Mouse (Mus musculus): Measurements from ENCODE around the gene Sema4d. TPM values are rescaled to one million over a fixed set of nuclear protein-coding genes. Genes with fewer than 3 reads are reported as not detected.
"Not testable (repeated sequence)": the region's sequence is repeated elsewhere in the genome, so short reads cannot be mapped to it uniquely, and the experiment has no call there.

Sema4d gene
- polyA plus RNA-seq, 1 experiment, result 0.56 TPM

DNA sequence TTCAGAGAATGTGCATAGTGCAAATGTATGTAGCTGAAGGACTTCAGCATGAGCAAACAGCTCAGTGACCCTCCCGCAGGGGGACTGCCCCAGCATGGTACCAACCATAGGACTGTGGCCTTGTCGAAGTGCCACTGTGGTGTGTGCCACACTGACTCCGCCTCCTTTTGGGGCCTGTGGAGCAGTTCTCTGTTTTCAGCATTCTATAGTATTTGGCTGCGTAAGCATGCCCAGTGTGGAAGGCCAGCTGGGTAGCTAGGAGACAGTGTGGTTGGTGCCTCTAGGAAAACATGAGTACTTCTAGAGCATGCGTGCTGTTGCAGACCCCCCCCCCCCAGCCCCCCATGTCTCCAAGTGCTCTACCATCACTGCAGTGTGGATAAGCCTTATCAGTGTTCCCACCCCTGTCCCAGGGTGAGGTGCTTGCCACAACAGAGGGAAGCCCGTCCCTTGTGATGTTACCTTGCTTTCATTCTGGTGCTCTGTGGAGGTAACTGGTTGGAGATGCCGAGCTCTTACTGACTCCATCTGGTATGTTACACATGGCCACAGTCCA, 115.8 kb downstream of the Sema4d start:
- H3K4me3 ChIP-seq (replicated peaks), result no peak overlapping the region
- no peaks in the 10 kb centered on the region for H3K27me3 ChIP-seq (ENCODE audit: control insufficient read depth)
- H3K9me3 ChIP-seq (ENCODE audit: control insufficient read depth, low read length), result no peaks in the 10 kb centered on the region
- H3K4me1 ChIP-seq (ENCODE audit: control insufficient read depth), result peaks cover 41% of the 10 kb centered on the region
- no peak for TF ChIP-seq TAL1 (IDR thresholded peaks at IDR 0.05; ENCODE audit: low read length)
- no peak for TF ChIP-seq GATA1 (IDR thresholded peaks at IDR 0.05; ENCODE audit: low read length)
- peaks cover 100% of the 10 kb centered on the region for H3K36me3 ChIP-seq (ENCODE audit: control insufficient read depth)

- TF ChIP-seq TAL1 (IDR thresholded peaks at IDR 0.05; ENCODE audit: low read length), result no peak
- no peak for TF ChIP-seq GATA1 (IDR thresholded peaks at IDR 0.05; ENCODE audit: low read length)
- Histone ChIP-seq H3K9me3 (ENCODE audit: control insufficient read depth, low read length) (no peaks in the 10 kb centered on the region), H3K27me3 (ENCODE audit: control insufficient read depth) (no peaks in the 10 kb centered on the region), H3K4me3 (replicated peaks) (no peak overlapping the region), H3K36me3 (ENCODE audit: control insufficient read depth) (peaks cover 98% of the 10 kb centered on the region), H3K4me1 (ENCODE audit: control insufficient read depth) (peaks cover 41% of the 10 kb centered on the region)
Observed at GRCm38 (mm10) chr13:51677041-51677440, 116.5 kb downstream of the Sema4d start.

- peaks cover 97% of the 10 kb centered on the region for H3K36me3 ChIP-seq (ENCODE audit: control insufficient read depth)
- H3K4me1 ChIP-seq (ENCODE audit: control insufficient read depth), result peaks cover 41% of the 10 kb centered on the region
- H3K27me3 ChIP-seq (ENCODE audit: control insufficient read depth), result no peaks in the 10 kb centered on the region
- no peaks in the 10 kb centered on the region for H3K9me3 ChIP-seq (ENCODE audit: control insufficient read depth, low read length)
- no peak for TF ChIP-seq TAL1 (IDR thresholded peaks at IDR 0.05; ENCODE audit: low read length)
- no peak for TF ChIP-seq GATA1 (IDR thresholded peaks at IDR 0.05; ENCODE audit: low read length)
- no peak overlapping the region for H3K4me3 ChIP-seq (replicated peaks)
Observed at GRCm38 (mm10) chr13:51676641-51677040, 116.9 kb downstream of the Sema4d start.

DNA sequence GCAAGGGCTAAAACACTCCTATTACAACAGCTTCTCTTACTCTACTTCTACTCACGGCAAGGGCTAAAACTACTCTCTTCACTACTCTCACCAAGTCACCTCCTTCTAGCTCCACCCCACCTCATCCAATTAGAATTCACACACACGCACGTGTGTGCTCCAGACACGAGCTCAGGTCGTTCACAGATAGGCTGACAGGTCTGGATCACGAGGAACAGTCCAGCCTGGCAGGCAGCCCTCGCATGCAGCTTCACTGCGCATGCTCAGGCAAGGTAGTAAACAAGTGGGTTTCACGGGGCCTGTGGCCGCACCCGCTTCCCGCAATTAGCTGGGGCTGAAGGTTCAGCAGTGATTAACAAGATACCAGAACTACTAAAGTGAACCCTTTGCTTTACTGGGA, 125.4 kb downstream of the Sema4d start:
- H3K9me3 ChIP-seq (ENCODE audit: control insufficient read depth, low read length); H3K4me1 ChIP-seq (ENCODE audit: control insufficient read depth); H3K27me3 ChIP-seq (ENCODE audit: control insufficient read depth); H3K4me3 ChIP-seq (replicated peaks): not testable (repeated sequence)
- peaks cover 94% of the 10 kb centered on the region for H3K36me3 ChIP-seq (ENCODE audit: control insufficient read depth)

GRCm38 (mm10) chr13:51663561-51663960, 130.0 kb downstream of the Sema4d start:
- peaks cover 98% of the 10 kb centered on the region for H3K36me3 ChIP-seq (ENCODE audit: control insufficient read depth)
- no peaks in the 10 kb centered on the region for H3K9me3 ChIP-seq (ENCODE audit: control insufficient read depth, low read length)
- H3K4me3 ChIP-seq (replicated peaks), result no peak overlapping the region
- TF ChIP-seq TAL1 (IDR thresholded peaks at IDR 0.05; ENCODE audit: low read length), result no peak
- no peak for TF ChIP-seq GATA1 (IDR thresholded peaks at IDR 0.05; ENCODE audit: low read length)
- H3K4me1 ChIP-seq (ENCODE audit: control insufficient read depth), result no peaks in the 10 kb centered on the region
- no peaks in the 10 kb centered on the region for H3K27me3 ChIP-seq (ENCODE audit: control insufficient read depth)

- no peaks in the 10 kb centered on the region for H3K9me3 ChIP-seq (ENCODE audit: control insufficient read depth, low read length)
- H3K4me3 ChIP-seq (replicated peaks), result no peak overlapping the region
- H3K4me1 ChIP-seq (ENCODE audit: control insufficient read depth), result no peaks in the 10 kb centered on the region
- no peaks in the 10 kb centered on the region for H3K27me3 ChIP-seq (ENCODE audit: control insufficient read depth)
- peaks cover 98% of the 10 kb centered on the region for H3K36me3 ChIP-seq (ENCODE audit: control insufficient read depth)
- TF ChIP-seq GATA1 (IDR thresholded peaks at IDR 0.05; ENCODE audit: low read length), result no peak
- TF ChIP-seq TAL1 (IDR thresholded peaks at IDR 0.05; ENCODE audit: low read length), result no peak
Observed at GRCm38 (mm10) chr13:51659573-51659972, 134.0 kb downstream of the Sema4d start.

- TF ChIP-seq TAL1 (IDR thresholded peaks at IDR 0.05; ENCODE audit: low read length) (no peak), GATA1 (IDR thresholded peaks at IDR 0.05; ENCODE audit: low read length) (no peak)
- Histone ChIP-seq H3K27me3 (ENCODE audit: control insufficient read depth) (no peaks in the 10 kb centered on the region), H3K36me3 (ENCODE audit: control insufficient read depth) (peaks cover 98% of the 10 kb centered on the region), H3K4me1 (ENCODE audit: control insufficient read depth) (peaks cover 6% of the 10 kb centered on the region), H3K9me3 (ENCODE audit: control insufficient read depth, low read length) (no peaks in the 10 kb centered on the region), H3K4me3 (replicated peaks) (no peak overlapping the region)
Observed at GRCm38 (mm10) chr13:51658094-51658493, 135.5 kb downstream of the Sema4d start.

DNA sequence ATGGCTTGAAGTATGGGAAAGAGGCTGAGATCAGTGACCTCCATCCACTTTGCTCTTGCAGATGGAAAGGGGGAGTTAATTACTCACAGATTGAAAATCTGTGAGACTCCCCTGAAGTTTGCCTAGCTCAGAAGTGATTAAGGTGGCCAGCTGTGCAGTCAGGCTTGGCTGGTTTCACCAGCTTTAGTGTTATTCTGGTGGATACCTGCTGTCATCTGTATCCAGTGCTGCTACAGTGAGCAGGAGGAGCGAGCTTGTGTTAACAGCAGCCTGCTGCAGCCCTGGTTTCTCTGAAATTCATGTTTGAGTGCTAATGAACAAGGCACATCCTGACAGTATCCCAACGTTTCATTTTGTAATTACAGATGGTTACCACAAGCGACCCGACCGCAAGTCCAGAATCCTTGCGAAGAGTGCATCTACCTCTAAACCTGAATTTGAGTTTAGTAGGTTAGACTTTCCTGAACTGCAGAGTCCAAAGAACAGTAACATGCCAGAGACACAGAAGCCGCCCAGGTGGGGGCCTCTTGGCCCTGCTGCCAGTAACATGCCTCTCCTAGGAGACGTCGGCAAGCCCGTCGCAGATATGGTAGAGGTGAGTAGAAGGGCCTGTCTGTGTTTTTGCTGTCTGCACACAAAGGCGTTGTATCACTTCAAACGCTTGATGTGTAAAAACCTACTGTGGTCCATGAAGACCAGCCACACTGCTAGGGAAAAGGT, 136.9 kb downstream of the Sema4d start:
- TF ChIP-seq TAL1 (IDR thresholded peaks at IDR 0.05; ENCODE audit: low read length) (no peak), GATA1 (IDR thresholded peaks at IDR 0.05; ENCODE audit: low read length) (no peak)
- H3K4me1 ChIP-seq (ENCODE audit: control insufficient read depth), result peaks cover 19% of the 10 kb centered on the region
- H3K9me3 ChIP-seq (ENCODE audit: control insufficient read depth, low read length), result no peaks in the 10 kb centered on the region
- peaks cover 98% of the 10 kb centered on the region for H3K36me3 ChIP-seq (ENCODE audit: control insufficient read depth)
- no peaks in the 10 kb centered on the region for H3K27me3 ChIP-seq (ENCODE audit: control insufficient read depth)
- no peak overlapping the region for H3K4me3 ChIP-seq (replicated peaks)

GRCm38 (mm10) chr13:51653961-51654360, 139.6 kb downstream of the Sema4d start:
- Histone ChIP-seq H3K36me3 (ENCODE audit: control insufficient read depth) (peaks cover 97% of the 10 kb centered on the region), H3K4me3 (replicated peaks) (no peak overlapping the region), H3K9me3 (ENCODE audit: control insufficient read depth, low read length) (no peaks in the 10 kb centered on the region), H3K27me3 (ENCODE audit: control insufficient read depth) (no peaks in the 10 kb centered on the region), H3K4me1 (ENCODE audit: control insufficient read depth) (peaks cover 41% of the 10 kb centered on the region)
- TF ChIP-seq GATA1 (IDR thresholded peaks at IDR 0.05; ENCODE audit: low read length), result no peak
- no peak for TF ChIP-seq TAL1 (IDR thresholded peaks at IDR 0.05; ENCODE audit: low read length)
